In genomic region chr9:21029291-21030054, GRCm38 (mm10) we compare ENCODE assay signal across 7 mouse cellular contexts. TPM values are rescaled to one million over a fixed set of nuclear protein-coding genes. Genes with fewer than 3 reads are reported as not detected.
DNase-seq lines count a peak whose midpoint lies in the region; ATAC-seq and TF ChIP-seq lines count a peak whose summit lies in the region.

Icam4 (plus strand) TSS chr9:21029373.

- TF ChIP-seq POLR2A in small intestine, adult 2 months (IDR thresholded peaks at IDR 0.05; ENCODE audit: low read depth, low read length), result no peak

- peak; percentile 95 for DNase-seq in ZHBTc4 (ENCODE audit: low read depth, low spot score)
- DNase-seq in cerebellum, adult 9-11 months, result peak; percentile 45
- peak; percentile 83 for DNase-seq in gastrocnemius, adult 18-20 months (ENCODE audit: low spot score)
- peak; percentile 72 to 73 for DNase-seq in left cerebral cortex, postnatal 25 days (ENCODE audit: low spot score in 2 of 2)

- WGBS in hindbrain, embryonic 15.5 days, result 2% methylated on average over 37 of the region's 37 CpGs
- 2% methylated on average over 37 of the region's 37 CpGs for WGBS in small intestine, adult 2 months

- no peaks in the 10 kb centered on the region for H3K36me3 ChIP-seq in hindbrain, embryonic 15.5 days
- H3K36me3 ChIP-seq in small intestine, adult 2 months (ENCODE audit: control insufficient read depth, insufficient read depth, low read length), result no peaks in the 10 kb centered on the region

- H3K9ac ChIP-seq in hindbrain, embryonic 15.5 days, result no peak within 1 kb of the TSS

- no peaks in the 10 kb centered on the region for H3K9me3 ChIP-seq in hindbrain, embryonic 15.5 days

- H3K27ac ChIP-seq in hindbrain, embryonic 15.5 days (replicated peaks), result no peak within 1 kb of the TSS
- H3K27ac ChIP-seq in small intestine, adult 2 months (ENCODE audit: insufficient read depth, low read depth, low read length), result no peak within 1 kb of the TSS

- intact Hi-C loops in left cerebral cortex, postnatal 25 days (cut with DNase I), result loop anchor here (2.0 kb wide), 2 partner anchors 101 to 129 kb away; partner anchors contain the start of gene Tyk2

- H3K27me3 ChIP-seq in hindbrain, embryonic 15.5 days, result peaks cover 60% of the 10 kb centered on the region
- peaks cover 13% of the 10 kb centered on the region for H3K27me3 ChIP-seq in small intestine, adult 2 months (ENCODE audit: control insufficient read depth, insufficient read depth, low read length)

- H3K4me2 ChIP-seq in hindbrain, embryonic 15.5 days, result peak within 1 kb of the TSS; percentile 85

- H3K4me1 ChIP-seq in hindbrain, embryonic 15.5 days (replicated peaks), result peaks cover 48% of the 10 kb centered on the region
- H3K4me1 ChIP-seq in small intestine, adult 2 months (ENCODE audit: control insufficient read depth, insufficient read depth, insufficient read length, low read length), result peaks cover 27% of the 10 kb centered on the region

- TF ChIP-seq CTCF in small intestine, adult 2 months (IDR thresholded peaks at IDR 0.05; ENCODE audit: extremely low read depth, insufficient read length, insufficient replicate concordance, low read depth, low read length), result peak; percentile 74

- H3K4me3 ChIP-seq in hindbrain, embryonic 15.5 days, result peak within 1 kb of the TSS; percentile 29
- peak within 1 kb of the TSS; percentile 58 for H3K4me3 ChIP-seq in small intestine, adult 2 months (ENCODE audit: low read depth, low read length)

- ATAC-seq in hindbrain, embryonic 15.5 days (ENCODE audit: low FRiP score, low read depth), result no peak
- ATAC-seq in megakaryocyte-erythroid progenitor cell, adult 5-6 weeks (replicated peaks; ENCODE audit: low FRiP score, low TSS enrichment, poor library complexity, severe bottlenecking), result peak; percentile 68

RNA-seq across cellular contexts. Expression of gene Icam4, which starts in this region (rescaled TPM):
- 1 to 10 TPM; 1.4 to 2.8 TPM for total RNA-seq in gastrocnemius, adult 18-20 months (2021)
- polyA plus RNA-seq in hindbrain, embryonic 15.5 days (2015; fragmentation: Nextera tagmentation; extraction: Ambion mirVana), result not detected in 2 replicates
- total RNA-seq in left cerebral cortex, postnatal 25 days (2021), result 1 to 10 TPM in 1 of 2 experiments, under 1 TPM in 1; 0.80 to 1.1 TPM
- total RNA-seq in megakaryocyte-erythroid progenitor cell, adult 5-6 weeks (2014; fragmentation: Nextera tagmentation), result 34.3 and 38.9 TPM in 2 replicates
- total RNA-seq in megakaryocyte-erythroid progenitor cell, adult 5-6 weeks (2017), result 16.3 and 40.0 TPM in 2 replicates
- 0.32 and 0.37 TPM in 2 replicates for polyA plus RNA-seq in small intestine, adult 2 months (2012; rRNA removed)

Comparison
In these comparisons a context has a peak if more than half of its experiments do, and no peak if none do; other contexts are left out.
1. RNA of gene Icam4 (total RNA-seq): 16.3 to 40.0 TPM in megakaryocyte-erythroid progenitor cell, adult 5-6 weeks; 1.4 to 2.8 TPM in gastrocnemius, adult 18-20 months and 0.80 to 1.1 TPM in left cerebral cortex, postnatal 25 days; every median in the first group is over 4 times any median in the second.
2. DNase-seq: peak in every context shown above with its lines; median percentile 95 in ZHBTc4; 83 in gastrocnemius, adult 18-20 months; 72 in left cerebral cortex, postnatal 25 days; 45 in cerebellum, adult 9-11 months.